Mouse (Mus musculus) hindbrain, embryonic 10.5 days (tissue): ENCODE results near the gene Irx4. TPM values are rescaled to one million over a fixed set of nuclear protein-coding genes. Genes with fewer than 3 reads are reported as not detected.

Source experiments
- DNase-seq: peaks from one replicate; pipeline ENCODE4 v3.0.0-alpha.2; 2017; ENCODE audit warnings: low spot score
- H3K27ac ChIP-seq: fragments of 300-500 bp; sonication (generic); 2 replicates; pipeline ENCODE4 v1.5.1; 2016; ENCODE audit warnings: mild to moderate bottlenecking, moderate library complexity
- H3K27me3 ChIP-seq: fragments of 300-500 bp; sonication (generic); 2 replicates; pipeline ENCODE4 v1.6.1; 2016; ENCODE audit warnings: mild to moderate bottlenecking; ENCODE audit not compliant: poor library complexity, insufficient read depth, severe bottlenecking
- H3K36me3 ChIP-seq: fragments of 300-500 bp; sonication (generic); 2 replicates; pipeline ENCODE4 v1.6.1; 2016; ENCODE audit warnings: mild to moderate bottlenecking, moderate library complexity
- H3K4me1 ChIP-seq: fragments of 300-500 bp; sonication (generic); replicated peaks from 2 replicates; pipeline ENCODE4 v1.6.1; 2016; ENCODE audit warnings: mild to moderate bottlenecking
- H3K4me3 ChIP-seq: fragments of 300-500 bp; sonication (generic); 2 replicates; pipeline ENCODE4 v1.5.1; 2016; ENCODE audit warnings: mild to moderate bottlenecking, moderate library complexity
- H3K9me3 ChIP-seq: fragments of 300-500 bp; sonication (generic); 2 replicates; pipeline ENCODE4 v1.6.1; 2016; ENCODE audit warnings: mild to moderate bottlenecking, moderate library complexity
- WGBS: fragments of 180-500 bp; shearing (Covaris S2); methylation state at CpG from one replicate; pipeline ENCODE4 v1.1.7; 2016; 5-methylcytosine and 5-hydroxymethylcytosine counted together
- polyA plus RNA-seq: library from polyadenylated mRNA; unstranded; fragments of >200 nt; fragmentation: Nextera tagmentation; extraction: Ambion mirVana; gene quantifications from 2 replicates; pipeline ENCODE4 v1.2.1, GENCODE M21; 2016

Irx4 gene
- polyA plus RNA-seq, 1 experiment from 2014 or later, result 8.0 TPM

- peak overlapping the region; percentile 77 for H3K27ac ChIP-seq
- 38% methylated on average over 4 of the region's 4 CpGs for WGBS
- H3K27me3 ChIP-seq, result peaks cover 38% of the 10 kb centered on the region
These were observed 45.8 kb downstream of the Irx4 start for GRCm38 (mm10) chr13:73306085-73306410.

GRCm38 (mm10) chr13:73306430-73306829, 46.2 kb downstream of the Irx4 start:
- H3K36me3 ChIP-seq, result no peaks in the 10 kb centered on the region
- no peak overlapping the region for H3K4me3 ChIP-seq
- DNase-seq, result no peak
- peaks cover 41% of the 10 kb centered on the region for H3K4me1 ChIP-seq
- 66% methylated on average over 4 of the region's 4 CpGs for WGBS
- no peaks in the 10 kb centered on the region for H3K9me3 ChIP-seq
- H3K27me3 ChIP-seq, result peaks cover 42% of the 10 kb centered on the region
- H3K27ac ChIP-seq, result peak overlapping the region; percentile 24; the same call in 1 of the 2 replicates

More at GRCm38 (mm10) chr13:73306085-73306410, 45.8 kb downstream of the Irx4 start:
- Histone ChIP-seq H3K4me1 (peaks cover 41% of the 10 kb centered on the region), H3K36me3 (no peaks in the 10 kb centered on the region), H3K4me3 (no peak overlapping the region), H3K9me3 (no peaks in the 10 kb centered on the region)
- no peak for DNase-seq

GRCm38 (mm10) chr13:73310183-73310929, 50.1 kb downstream of the Irx4 start:
- peak overlapping the region; percentile 18; the same call in 1 of the 2 replicates for H3K27ac ChIP-seq

More at GRCm38 (mm10) chr13:73310183-73310929, 50.1 kb downstream of the Irx4 start:
- H3K4me3 ChIP-seq, result no peak overlapping the region
- H3K27me3 ChIP-seq, result peaks cover 36% of the 10 kb centered on the region; the same call in 1 of the 2 replicates
- peaks cover 23% of the 10 kb centered on the region for H3K4me1 ChIP-seq
- no peaks in the 10 kb centered on the region for H3K9me3 ChIP-seq
- no peaks in the 10 kb centered on the region for H3K36me3 ChIP-seq
- WGBS, result 21% methylated on average over 8 of the region's 8 CpGs
- DNase-seq, result peak; percentile 76

Other genes with a start within 250 kb of the Irx4 start
- 139 and 152 TPM in 2 replicates for gene Mrpl36, start 68.0 kb downstream of the Irx4 start, polyA plus RNA-seq
- gene Ndufs6, start 68.1 kb downstream of the Irx4 start, polyA plus RNA-seq, result 401 and 402 TPM in 2 replicates
- 58.1 and 66.3 TPM in 2 replicates for gene Lpcat1, start 206.7 kb downstream of the Irx4 start, polyA plus RNA-seq